Mouse (Mus musculus) liver, adult 2 months (tissue): ENCODE measurements around the gene Fbxo28.

ENCODE experiments used
- CTCF ChIP-seq: fragments of 200-500 bp; IDR thresholded peaks from 2 replicates; pipeline ENCODE4 v1.5.1; 2011; ENCODE audit warnings: low read depth, low read length, control low read depth
- POLR2A ChIP-seq: fragments of 200-500 bp; IDR thresholded peaks from 2 replicates; pipeline ENCODE4 v1.6.1; 2011; ENCODE audit warnings: low read length, control low read depth; ENCODE audit not compliant: insufficient read depth; ENCODE audit errors: extremely low read depth

DNA sequence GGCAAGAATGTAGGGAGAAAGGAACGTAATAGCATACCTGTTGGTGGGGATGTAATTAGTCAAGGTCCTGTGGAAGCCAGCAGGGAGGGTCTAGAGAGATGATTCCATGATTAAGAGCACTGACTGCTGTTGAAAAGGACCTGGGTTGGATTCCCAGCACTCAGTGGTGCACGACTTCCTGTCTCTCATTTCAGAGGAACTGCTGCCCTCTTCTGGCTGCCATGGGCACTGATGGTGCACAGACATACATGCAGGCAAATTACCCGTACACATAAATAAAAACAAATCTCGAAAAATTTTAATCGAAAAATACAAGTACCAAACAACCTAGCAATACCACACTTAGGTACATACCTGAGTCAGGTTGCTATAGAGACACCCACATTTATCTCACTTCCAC is 30.1 kb downstream of the Fbxo28 start:
- no peak for TF ChIP-seq POLR2A
- TF ChIP-seq CTCF, result peak; percentile 32; the same call in 1 of the 2 replicates
